Mouse (Mus musculus) liver, embryonic 14.5 days (tissue): ENCODE data around the gene Lamp1.

Experiments used
- CTCF ChIP-seq: IDR thresholded peaks from 2 replicates; pipeline ENCODE4 v1.5.1; 2016; ENCODE audit warnings: antibody characterized with exemption, low read depth, control low read depth
- EP300 ChIP-seq: IDR thresholded peaks from 2 replicates; pipeline ENCODE4 v1.6.1; 2016; ENCODE audit warnings: antibody characterized with exemption, low read depth

GRCm38 (mm10) chr8:13181691-13181976 lies 22.7 kb downstream of the Lamp1 start:
- TF ChIP-seq EP300 = no peak
- TF ChIP-seq CTCF = no peak
